Mouse (Mus musculus): ENCODE measurements around the gene Ensa. TPM values are rescaled to one million over a fixed set of nuclear protein-coding genes. Genes with fewer than 3 reads are reported as not detected.

Ensa gene
- total RNA-seq, 2 experiments from 2014 or later, result 67.8 to 68.1 TPM

- no peak for DNase-seq
Measured at GRCm38 (mm10) chr3:95679551-95679950, 54.8 kb downstream of the Ensa start.

- no peak for DNase-seq
Measured at GRCm38 (mm10) chr3:95680673-95681072, 55.9 kb downstream of the Ensa start.

GRCm38 (mm10) chr3:95681365-95681764 is 56.6 kb downstream of the Ensa start:
- DNase-seq, result no peak

Other genes starting within 250 kb of the Ensa start
- not detected for gene 4930558C23Rik, start 222.2 kb upstream of the Ensa start, total RNA-seq (2021)
- gene Arnt, start 190.6 kb upstream of the Ensa start, total RNA-seq (2021), result 10 to 100 TPM; 53.4 to 64.5 TPM
- 10 to 100 TPM; 15.1 to 58.9 TPM for gene Ctsk, start 125.7 kb upstream of the Ensa start, total RNA-seq (2021)
- gene Ctss, start 98.2 kb upstream of the Ensa start, total RNA-seq (2021), result 10 to 100 TPM; 18.8 to 23.5 TPM
- gene Hormad1, start 65.3 kb upstream of the Ensa start, total RNA-seq (2021), result not detected
- gene Golph3l, start 36.1 kb upstream of the Ensa start, total RNA-seq (2021), result 10 to 100 TPM; 31.9 to 35.4 TPM
- gene Mcl1, start 33.8 kb downstream of the Ensa start, total RNA-seq (2021), result 100 to 1,000 TPM; 116 to 144 TPM
- 10 to 100 TPM; 13.3 to 13.4 TPM for gene Adamtsl4, start 62.9 kb downstream of the Ensa start, total RNA-seq (2021)
- gene Ecm1, start 114.6 kb downstream of the Ensa start, total RNA-seq (2021), result 100 to 1,000 TPM; 139 to 162 TPM
- gene Tars2, start 135.2 kb downstream of the Ensa start, total RNA-seq (2021), result 10 to 100 TPM; 40.8 to 51.6 TPM
- gene Rprd2, start 193.9 kb downstream of the Ensa start, total RNA-seq (2021), result 10 to 100 TPM; 43.9 to 50.6 TPM
- gene Prpf3, start 230.9 kb downstream of the Ensa start, total RNA-seq (2021), result 10 to 100 TPM; 25.1 to 26.7 TPM
- 100 to 1,000 TPM; 270 to 288 TPM for gene Mrps21, start 246.5 kb downstream of the Ensa start, total RNA-seq (2021)